Mouse (Mus musculus): ENCODE measurements at regions not wholly inside any gene's neighbourhood (a gene's known extent, or its start where the extent isn't known, plus 50 kb on each side); places are given as distances from the start of the nearest gene placed in this dataset.

GRCm38 (mm10) chr1:184259853-184260252 is 225.8 kb upstream of the 1700056E22Rik start:
- TF ChIP-seq POLR2A (IDR thresholded peaks at IDR 0.05; ENCODE audit: insufficient read length, low read depth): no peak
- TF ChIP-seq CEBPB (IDR thresholded peaks at IDR 0.05; ENCODE audit: insufficient read depth, poor library complexity, severe bottlenecking): no peak
- no peak for TF ChIP-seq MYOG (IDR thresholded peaks at IDR 0.05; ENCODE audit: control insufficient read depth in 1 of 3, insufficient read depth in 1 of 3, insufficient read length in 2 of 3, low read depth in 2 of 3)
- TF ChIP-seq MAX (IDR thresholded peaks at IDR 0.05; ENCODE audit: low read depth): no peak
